Mouse (Mus musculus) C2C12 (cell line): ENCODE results near the gene Crybb2.

Source experiments
- CEBPB ChIP-seq: IDR thresholded peaks from one replicate; pipeline ENCODE4 v1.6.1; 2011; ENCODE audit warnings: low read depth, mild to moderate bottlenecking, control low read depth, moderate library complexity
- CTCF ChIP-seq: IDR thresholded peaks from one replicate; pipeline ENCODE4 v1.5.1; 2011; ENCODE audit not compliant: control insufficient read depth, insufficient read depth, insufficient read length
- FOSL1 ChIP-seq: IDR thresholded peaks from one replicate; pipeline ENCODE4 v1.8.0; 2011; ENCODE audit warnings: mild to moderate bottlenecking, low read length; ENCODE audit not compliant: poor library complexity, insufficient read depth, severe bottlenecking
- MAX ChIP-seq: IDR thresholded peaks from one replicate; pipeline ENCODE4 v1.6.1; 2011; ENCODE audit warnings: mild to moderate bottlenecking, control low read depth
- MYOD1 ChIP-seq: IDR thresholded peaks from one replicate; pipeline ENCODE4 v1.6.1; 2011; ENCODE audit warnings: low read depth; ENCODE audit not compliant: control insufficient read depth, insufficient read length
- MYOG ChIP-seq: IDR thresholded peaks from one replicate; pipeline ENCODE4 v1.6.1; 2011; ENCODE audit not compliant: control insufficient read depth, insufficient read length; ENCODE audit errors: extremely low read depth
- USF1 ChIP-seq: IDR thresholded peaks from one replicate; pipeline ENCODE4 v1.6.1; 2011; ENCODE audit warnings: low read depth, mild to moderate bottlenecking, control low read depth, moderate library complexity

DNA sequence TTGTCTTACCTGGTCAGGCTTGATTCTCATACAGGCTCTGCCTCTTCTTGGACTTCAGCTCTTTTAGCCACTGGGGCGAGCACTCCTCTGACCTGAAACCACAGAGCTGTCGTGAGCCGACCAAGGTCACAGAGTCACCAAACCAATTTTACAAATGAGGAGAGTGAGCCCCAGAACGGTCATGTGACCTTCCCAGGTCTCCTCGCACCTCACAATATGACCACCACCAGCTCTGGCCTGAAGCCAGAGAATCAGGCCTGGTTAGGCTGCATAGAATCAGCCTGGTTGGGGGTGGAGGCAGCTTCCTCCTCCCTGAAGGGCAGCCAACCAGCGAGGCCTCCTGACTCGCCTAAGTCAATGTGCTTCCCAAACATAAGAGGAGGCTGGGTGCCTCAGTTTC, 22.5 kb upstream of the Crybb2 start:
- no peak for TF ChIP-seq MAX
- no peak for TF ChIP-seq CTCF
- no peak for TF ChIP-seq MYOD1
- no peak for TF ChIP-seq USF1
- no peak for TF ChIP-seq CEBPB
- TF ChIP-seq MYOG, result no peak
- TF ChIP-seq FOSL1, result no peak
